Mouse (Mus musculus): Measurements from ENCODE around the gene Ate1.
"Not testable (repeated sequence)": the region's sequence is repeated elsewhere in the genome, so short reads cannot be mapped to it uniquely, and the experiment has no call there.

Ate1 gene

GRCm38 (mm10) chr7:130394697-130395096, 125.5 kb downstream of the Ate1 start:
- DNase-seq (ENCODE audit: low spot score) = no peak

DNA sequence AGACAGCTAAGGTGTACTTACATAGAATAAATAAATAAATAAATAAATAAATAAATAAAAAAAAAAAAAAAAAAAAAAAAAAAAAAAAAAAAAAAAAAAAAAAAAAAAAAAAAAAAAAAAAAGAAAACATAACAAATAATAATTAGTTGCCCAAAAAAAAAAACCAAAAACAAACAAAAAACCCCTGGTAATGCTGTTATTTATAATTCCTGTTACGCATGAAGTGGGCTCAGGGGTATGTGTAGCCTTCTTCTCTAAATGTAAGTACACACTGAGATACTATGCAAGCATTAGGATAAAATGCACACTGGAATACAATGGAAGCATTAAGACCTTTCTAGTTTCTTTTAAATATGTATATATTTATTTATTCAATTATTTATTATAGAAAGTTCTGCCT, 130.1 kb downstream of the Ate1 start:
- not testable (repeated sequence) for DNase-seq (ENCODE audit: low spot score)

GRCm38 (mm10) chr7:130386308-130386707, 133.9 kb downstream of the Ate1 start:
- no peak for DNase-seq (ENCODE audit: low spot score)

- no peak for DNase-seq (ENCODE audit: low spot score)
Measured at GRCm38 (mm10) chr7:130385732-130386294, 134.4 kb downstream of the Ate1 start.

- no peak for DNase-seq (ENCODE audit: low spot score)
Measured at GRCm38 (mm10) chr7:130382126-130382525, 138.0 kb downstream of the Ate1 start.

DNA sequence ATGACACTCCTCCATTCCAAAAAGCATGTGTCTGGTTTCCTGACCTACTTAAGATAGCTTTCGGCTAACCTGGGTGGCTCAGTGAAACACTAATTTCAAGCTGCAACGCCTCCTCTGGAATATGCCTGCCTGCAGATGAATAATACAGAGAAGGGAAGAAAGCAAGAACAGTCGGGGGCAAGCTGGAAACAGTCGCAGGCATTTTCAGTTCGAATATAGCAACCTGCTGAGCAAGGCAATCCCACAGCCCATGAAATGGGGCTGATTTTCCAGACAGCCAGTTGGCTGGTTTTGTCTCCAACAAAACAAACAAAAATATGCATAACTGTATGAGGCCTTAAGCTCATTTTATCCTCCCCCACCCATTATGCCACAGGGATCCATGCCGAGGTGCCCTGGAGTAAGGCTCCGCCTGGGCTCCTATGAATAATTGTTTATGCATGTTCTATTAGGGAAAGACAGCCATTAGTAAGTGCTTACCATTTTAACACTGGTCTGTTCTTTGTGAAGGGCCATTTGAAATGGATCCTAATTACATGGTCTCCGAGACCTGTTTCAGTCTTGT, 138.7 kb downstream of the Ate1 start:
- DNase-seq (ENCODE audit: low spot score) = no peak

DNA sequence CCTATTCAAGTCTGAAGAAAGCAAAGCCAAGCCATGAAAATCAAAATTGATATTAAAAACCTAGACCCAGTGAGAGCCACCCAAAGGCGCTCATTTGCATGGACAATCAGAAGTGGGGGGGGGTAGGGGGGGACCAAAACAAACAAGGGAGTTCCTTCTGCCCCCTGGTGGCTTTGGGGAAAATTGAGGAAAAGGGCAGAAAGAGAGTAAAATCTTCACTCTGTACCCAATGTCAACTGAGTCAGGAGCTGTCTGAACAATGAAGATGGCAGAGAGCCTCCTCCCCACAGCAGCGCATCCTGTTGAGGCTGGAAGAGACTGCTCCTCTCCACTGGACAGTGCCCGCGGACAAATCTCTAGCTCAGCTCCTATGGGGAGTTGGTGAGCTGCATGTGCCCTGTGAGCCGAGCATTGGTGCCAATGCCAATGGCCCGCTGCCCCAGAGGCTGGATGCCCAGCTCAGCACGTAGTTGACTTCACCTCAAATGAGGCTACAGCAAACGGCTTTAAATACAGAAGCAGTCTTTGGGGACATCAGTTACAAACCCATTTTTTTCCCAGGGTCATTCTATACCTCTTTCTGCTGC, 139.3 kb downstream of the Ate1 start:
- no peak for DNase-seq (ENCODE audit: low spot score)

- no peak for DNase-seq (ENCODE audit: low spot score)
Measured at GRCm38 (mm10) chr7:130380367-130380766, 139.8 kb downstream of the Ate1 start.

DNA sequence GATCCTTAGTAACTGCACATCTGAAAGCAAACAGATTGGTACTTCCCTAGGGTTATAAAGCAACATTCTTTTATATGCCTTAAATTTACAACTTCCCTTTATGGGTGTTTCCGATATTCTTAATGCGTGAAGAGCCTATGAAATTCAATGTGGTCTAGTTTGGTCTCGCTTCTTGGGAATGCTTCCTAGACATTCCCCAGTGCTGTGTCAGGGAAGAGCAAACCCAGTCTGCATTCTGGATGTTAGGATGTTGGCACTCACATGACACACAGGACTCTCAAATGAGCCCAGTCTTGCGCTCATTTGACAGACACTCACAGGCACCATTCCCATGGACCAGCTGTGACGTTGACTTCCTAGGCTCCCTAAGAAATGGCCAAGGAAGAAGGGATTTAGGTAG, 140.3 kb downstream of the Ate1 start:
- DNase-seq (ENCODE audit: low spot score) = no peak

DNA sequence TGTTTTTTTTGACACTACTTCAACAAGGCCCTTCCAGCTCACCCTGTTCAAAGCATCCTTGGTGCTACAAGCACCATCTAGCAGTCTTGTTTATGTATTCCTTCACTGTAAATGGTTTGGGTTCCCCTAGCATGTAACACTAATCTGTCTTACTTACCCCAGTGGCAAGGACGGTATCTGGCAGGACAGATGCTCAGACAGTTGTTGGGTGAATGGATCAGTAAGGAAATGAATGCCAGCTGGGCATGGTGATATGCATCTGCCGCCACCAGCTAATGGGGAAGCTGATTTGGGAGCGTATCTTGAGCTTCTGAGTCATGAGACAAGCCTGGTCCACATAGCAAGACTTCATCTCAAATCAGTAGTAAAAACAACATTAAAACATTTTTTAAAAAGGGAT, 141.9 kb downstream of the Ate1 start:
- DNase-seq (ENCODE audit: low spot score) = no peak

GRCm38 (mm10) chr7:130374311-130374710, 145.9 kb downstream of the Ate1 start:
- peak; percentile 71 for DNase-seq (ENCODE audit: low spot score)

DNA sequence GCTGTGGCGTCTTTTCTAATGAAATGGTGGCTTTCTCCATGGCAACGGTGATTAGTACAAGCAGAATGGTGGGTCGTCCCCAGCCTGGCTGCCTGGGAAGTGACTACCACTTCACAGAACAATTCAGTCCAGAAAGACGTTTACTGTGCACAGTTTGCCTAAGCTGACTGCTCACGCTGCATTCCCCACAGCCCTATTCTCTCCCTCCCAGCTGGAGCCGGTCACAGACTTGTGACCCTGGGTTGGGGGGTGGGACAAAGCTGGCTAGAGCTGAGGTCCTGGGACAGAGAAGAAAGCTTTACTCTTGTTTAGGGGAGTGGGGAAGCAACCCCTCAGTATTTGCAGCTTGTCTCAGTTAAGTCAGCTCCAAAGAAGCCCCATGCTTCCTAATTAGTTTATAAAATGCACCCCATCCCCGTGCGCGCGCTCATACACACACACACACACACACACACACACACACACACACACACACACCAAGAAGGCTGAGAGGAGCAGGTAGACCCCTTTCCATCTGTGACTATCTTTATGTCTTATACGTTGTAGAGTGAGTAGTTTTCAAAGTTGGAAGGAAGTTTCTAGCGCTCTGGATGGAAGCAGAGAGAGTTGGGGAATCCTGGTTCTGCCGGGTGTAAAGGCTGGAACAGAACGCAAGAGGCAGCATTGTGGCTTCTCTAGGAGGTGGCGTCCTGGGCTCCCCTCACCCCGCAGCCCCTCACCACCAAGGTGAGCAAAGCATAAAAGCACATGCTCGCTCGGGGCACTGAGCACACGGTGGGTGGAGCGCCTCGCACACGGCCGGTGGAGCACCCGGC, 151.1 kb downstream of the Ate1 start:
- DNase-seq (ENCODE audit: low spot score) = no peak

DNA sequence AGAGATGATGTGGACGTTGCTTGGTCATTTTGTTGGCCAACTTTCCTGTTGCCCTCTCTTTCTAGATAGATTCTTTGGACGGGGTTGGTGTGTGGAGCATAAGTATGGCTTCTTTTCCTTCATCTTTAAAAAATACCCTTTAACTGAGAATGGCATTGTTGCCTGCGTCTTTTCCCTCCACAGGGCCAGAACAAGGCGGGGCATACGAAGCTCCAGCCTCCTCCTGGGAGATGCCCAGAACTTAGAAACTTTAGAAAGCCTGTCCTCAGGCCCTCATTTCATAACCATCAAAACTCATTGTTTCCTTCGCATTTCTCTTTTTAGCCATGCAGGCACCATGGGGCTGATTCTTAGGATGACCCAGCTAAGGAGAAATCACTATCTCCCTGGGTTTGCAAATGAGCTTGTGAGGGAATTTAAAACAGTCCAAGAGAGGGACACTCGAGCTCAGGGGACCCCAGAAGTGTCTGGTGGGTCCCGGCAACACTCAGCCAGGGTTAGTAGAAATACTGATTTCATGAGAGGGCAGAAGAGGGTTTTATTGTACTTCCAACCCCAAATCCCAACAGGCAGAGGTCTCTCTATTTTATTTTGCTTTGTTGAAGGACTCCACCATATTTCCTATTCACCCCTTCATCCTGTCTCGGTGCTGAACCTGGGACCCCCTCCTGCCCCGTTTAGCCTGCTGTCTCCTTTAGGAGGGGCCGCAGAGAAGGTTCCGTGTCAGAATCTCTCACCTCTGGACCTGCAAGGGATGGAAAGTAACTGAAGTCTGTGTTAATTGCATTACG, 151.9 kb downstream of the Ate1 start:
- no peak for DNase-seq (ENCODE audit: low spot score)

- no peak for DNase-seq (ENCODE audit: low spot score)
Measured at GRCm38 (mm10) chr7:130367222-130368035, 152.7 kb downstream of the Ate1 start.

GRCm38 (mm10) chr7:130365711-130366110, 154.5 kb downstream of the Ate1 start:
- no peak for DNase-seq (ENCODE audit: low spot score)

Measured in testis, postnatal 14 days (tissue).